Mouse (Mus musculus) kidney, adult 2 months (tissue): ENCODE results near the gene Arhgef38. TPM values are rescaled to one million over a fixed set of nuclear protein-coding genes. Genes with fewer than 3 reads are reported as not detected.

Experiments used
- DNase-seq: peaks from one replicate; pipeline ENCODE4 v3.0.0; 2021
- H3K27ac ChIP-seq: fragments of 200-500 bp; 2 replicates; pipeline ENCODE4 v1.5.1; 2012; ENCODE audit warnings: low read depth, low read length, control low read depth, inconsistent platforms; ENCODE audit not compliant: insufficient read depth
- H3K27me3 ChIP-seq: fragments of 200-500 bp; replicated peaks from 2 replicates; pipeline ENCODE4 v1.6.1; 2012; ENCODE audit warnings: mild to moderate bottlenecking, moderate library complexity, low read length, inconsistent platforms; ENCODE audit not compliant: control insufficient read depth, insufficient read depth
- H3K36me3 ChIP-seq: fragments of 200-500 bp; 2 replicates; pipeline ENCODE4 v1.6.1; 2012; ENCODE audit warnings: mild to moderate bottlenecking, moderate library complexity, low read length, inconsistent platforms; ENCODE audit not compliant: control insufficient read depth, insufficient read depth
- H3K4me1 ChIP-seq: fragments of 200-500 bp; 2 replicates; pipeline ENCODE4 v1.6.1; 2011; ENCODE audit warnings: low read length; ENCODE audit not compliant: control insufficient read depth, insufficient read depth
- H3K4me3 ChIP-seq: fragments of 200-500 bp; 2 replicates; pipeline ENCODE4 v1.5.1; 2011; ENCODE audit warnings: mild to moderate bottlenecking, low read depth, low read length, control low read depth; ENCODE audit not compliant: insufficient read depth
- CTCF ChIP-seq: fragments of 200-500 bp; conservative IDR thresholded peaks from 2 replicates; pipeline ENCODE4 v1.5.1; 2011; ENCODE audit warnings: low read depth, mild to moderate bottlenecking, control low read depth, low read length, moderate library complexity, mixed read lengths; ENCODE audit not compliant: insufficient read depth, insufficient read length
- POLR2A ChIP-seq: fragments of 200-500 bp; IDR thresholded peaks from one replicate; pipeline ENCODE4 v1.6.1; 2011; ENCODE audit warnings: low read depth, low read length, control low read depth
- WGBS: fragments of 180-500 bp; shearing (Covaris S2); methylation state at CpG from one replicate; pipeline ENCODE4 v1.1.7; 2018; 5-methylcytosine and 5-hydroxymethylcytosine counted together
- polyA plus RNA-seq: library from polyadenylated mRNA; depleted of rRNA; stranded (reverse); fragments of >200 nt; gene quantifications from 2 replicates; pipeline ENCODE4 v1.2.3, GENCODE M21; 2012

The Arhgef38 gene
- polyA plus RNA-seq, 1 experiment: 1.7 TPM

GRCm38 (mm10) chr3:133165130-133165529, 69.6 kb downstream of the Arhgef38 start:
- Histone ChIP-seq H3K27me3 (no peaks in the 10 kb centered on the region), H3K27ac (no peak overlapping the region), H3K4me3 (no peak overlapping the region), H3K36me3 (no peaks in the 10 kb centered on the region), H3K4me1 (no peaks in the 10 kb centered on the region)
- peak; percentile 6 for DNase-seq
- TF ChIP-seq POLR2A (no peak), CTCF (no peak)
- 15% methylated on average over 1 of the region's 1 CpGs for WGBS

DNA sequence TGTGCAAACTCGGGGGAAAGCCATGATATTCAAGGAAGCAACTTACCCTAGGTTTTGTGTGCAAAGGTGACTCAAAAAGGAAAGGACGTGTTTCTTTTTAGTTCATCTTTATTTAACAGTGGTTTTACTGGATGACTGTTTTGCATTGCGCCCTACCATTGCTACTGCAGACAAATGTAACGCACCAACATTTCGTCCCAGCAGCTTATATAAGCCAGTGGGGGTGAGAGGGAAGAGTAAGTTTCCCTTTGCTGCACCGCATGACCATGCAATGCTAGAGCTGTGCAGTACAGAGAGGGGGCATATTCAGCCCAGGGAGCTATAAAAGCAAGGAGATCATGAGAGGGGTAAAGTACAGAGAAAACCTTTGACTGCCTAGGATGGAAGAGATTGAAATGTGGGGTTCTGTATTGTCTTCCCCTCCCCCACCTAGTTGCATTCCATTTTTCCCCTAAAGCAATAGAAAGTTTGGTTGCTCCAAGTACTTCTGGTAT, 70.8 kb downstream of the Arhgef38 start:
- no peak overlapping the region for H3K4me3 ChIP-seq
- no peaks in the 10 kb centered on the region for H3K36me3 ChIP-seq
- 87% methylated on average over 6 of the region's 6 CpGs for WGBS
- no peak for DNase-seq
- no peaks in the 10 kb centered on the region for H3K4me1 ChIP-seq
- no peaks in the 10 kb centered on the region for H3K27me3 ChIP-seq
- no peak for TF ChIP-seq POLR2A
- TF ChIP-seq CTCF: no peak
- H3K27ac ChIP-seq: no peak overlapping the region

GRCm38 (mm10) chr3:133163174-133163573, 71.6 kb downstream of the Arhgef38 start:
- H3K36me3 ChIP-seq: no peaks in the 10 kb centered on the region
- H3K4me1 ChIP-seq: no peaks in the 10 kb centered on the region
- 57% methylated on average over 7 of the region's 7 CpGs for WGBS
- H3K27ac ChIP-seq: no peak overlapping the region
- DNase-seq: no peak
- no peak overlapping the region for H3K4me3 ChIP-seq
- H3K27me3 ChIP-seq: no peaks in the 10 kb centered on the region
- TF ChIP-seq CTCF: no peak
- no peak for TF ChIP-seq POLR2A

DNA sequence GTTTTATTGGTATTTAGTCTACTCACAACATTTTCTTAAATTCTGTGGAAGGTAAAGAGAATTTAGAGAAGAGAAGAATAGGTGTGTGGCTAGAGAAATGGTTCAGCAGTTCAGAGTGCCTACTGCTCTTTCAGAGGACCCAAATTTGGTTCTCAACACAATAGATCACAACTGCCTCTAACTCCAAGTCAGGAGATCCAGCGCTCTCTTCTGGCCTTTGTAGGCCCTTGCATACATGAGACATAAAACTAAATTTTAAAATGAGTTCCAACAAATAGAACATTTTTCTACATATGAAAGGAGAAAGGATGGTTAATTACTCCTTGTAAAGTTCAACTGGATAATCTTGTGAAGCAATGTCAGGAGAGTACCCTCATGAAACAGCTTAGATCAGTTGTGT, 73.3 kb downstream of the Arhgef38 start:
- no peak overlapping the region for H3K27ac ChIP-seq
- H3K36me3 ChIP-seq: no peaks in the 10 kb centered on the region
- no peak overlapping the region for H3K4me3 ChIP-seq
- TF ChIP-seq POLR2A (no peak), CTCF (no peak)
- DNase-seq: no peak
- H3K27me3 ChIP-seq: no peaks in the 10 kb centered on the region
- no peaks in the 10 kb centered on the region for H3K4me1 ChIP-seq
- WGBS: 91% methylated on average over 1 of the region's 1 CpGs

- H3K27ac ChIP-seq: no peak overlapping the region
- no peak for TF ChIP-seq POLR2A
- no peak for TF ChIP-seq CTCF
- 48% methylated on average over 5 of the region's 5 CpGs for WGBS
- no peak overlapping the region for H3K4me3 ChIP-seq
- DNase-seq: peak; percentile 67
- no peaks in the 10 kb centered on the region for H3K4me1 ChIP-seq
- H3K36me3 ChIP-seq: no peaks in the 10 kb centered on the region
- no peaks in the 10 kb centered on the region for H3K27me3 ChIP-seq
These were observed 76.5 kb downstream of the Arhgef38 start for GRCm38 (mm10) chr3:133158260-133158659.

DNA sequence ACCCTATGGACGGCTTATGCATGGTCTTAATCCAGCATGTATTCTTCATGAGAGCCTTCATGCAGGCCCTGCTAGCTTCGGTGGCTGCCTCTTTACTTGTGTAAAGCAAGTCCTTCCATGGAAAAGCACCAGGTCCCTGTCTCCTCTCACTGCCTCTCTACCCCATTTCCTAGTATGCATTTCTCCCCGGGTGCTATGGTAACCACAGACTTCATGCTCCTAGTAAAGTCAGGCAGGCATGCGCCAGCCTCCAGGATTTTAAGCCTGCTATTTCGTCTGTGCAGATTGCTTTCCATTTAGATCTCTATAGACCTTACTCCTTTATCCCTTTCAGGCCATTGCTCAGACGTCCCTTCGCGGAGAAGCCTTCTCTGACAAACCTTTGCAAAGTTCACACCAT, 80.1 kb downstream of the Arhgef38 start:
- Histone ChIP-seq H3K27ac (no peak overlapping the region), H3K4me3 (no peak overlapping the region), H3K4me1 (no peaks in the 10 kb centered on the region), H3K36me3 (no peaks in the 10 kb centered on the region), H3K27me3 (no peaks in the 10 kb centered on the region)
- TF ChIP-seq CTCF (no peak), POLR2A (no peak)
- 85% methylated on average over 8 of the region's 8 CpGs for WGBS
- no peak for DNase-seq

- Histone ChIP-seq H3K27me3 (no peaks in the 10 kb centered on the region), H3K4me3 (no peak overlapping the region), H3K4me1 (no peaks in the 10 kb centered on the region), H3K36me3 (no peaks in the 10 kb centered on the region), H3K27ac (no peak overlapping the region)
- DNase-seq: no peak
- WGBS: 68% methylated on average over 6 of the region's 6 CpGs
- TF ChIP-seq CTCF (no peak), POLR2A (no peak)
These were observed 81.1 kb downstream of the Arhgef38 start for GRCm38 (mm10) chr3:133153629-133154028.
